Mouse (Mus musculus): ENCODE measurements around the gene Usp45.

GRCm38 (mm10) chr4:21780816-21781726 lies 14.1 kb downstream of the Usp45 start:
- TF ChIP-seq POLR2A (IDR thresholded peaks at IDR 0.05; ENCODE audit: low read depth, low read length) (no peak; the same call in 1 of the 2 replicates), CTCF (IDR thresholded peaks at IDR 0.05; ENCODE audit: extremely low read depth, insufficient read length, insufficient replicate concordance, low read depth, low read length) (no peak)
